Mouse (Mus musculus) central nervous system, embryonic 18 days (tissue): Measurements from ENCODE around the gene Btbd35f29. TPM values are rescaled to one million over a fixed set of nuclear protein-coding genes. Genes with fewer than 3 reads are reported as not detected.

Experiments used
- polyA plus RNA-seq: library from polyadenylated mRNA; depleted of rRNA; stranded (reverse); fragments of >200 nt; gene quantifications from 2 replicates; pipeline ENCODE4 v1.2.3, GENCODE M21; 2012; rRNA removed

The Btbd35f29 gene
- not detected in 2 replicates for polyA plus RNA-seq

GRCm38 (mm10) chrX:31117374-31117773, at the start of gene Btbd35f29:
TSS of gene Btbd35f29 (plus strand) at chrX:31117674.

Other genes starting within 250 kb of the Btbd35f29 start
- not detected in 2 replicates for gene Spin2f, start 136.2 kb downstream of the Btbd35f29 start, polyA plus RNA-seq
- not detected in 2 replicates for gene Btbd35f26, start 218.8 kb downstream of the Btbd35f29 start, polyA plus RNA-seq